Mouse (Mus musculus) limb, embryonic 14.5 days (tissue): ENCODE measurements around the gene Nrap. TPM values are rescaled to one million over a fixed set of nuclear protein-coding genes. Genes with fewer than 3 reads are reported as not detected.

Experiments used
- ATAC-seq: fragments of 200-750 bp; cut with Nextera tagmentation; 2 replicates; pipeline ENCODE4 v1.8.0; 2017; ENCODE audit warnings: low read depth, moderate number of reproducible peaks, moderate TSS enrichment; ENCODE audit not compliant: low FRiP score
- DNase-seq: peaks from one replicate; pipeline ENCODE4 v3.0.0-alpha.2; 2015; ENCODE audit warnings: low spot score
- H3K27ac ChIP-seq: fragments of 300-500 bp; sonication (generic); replicated peaks from 2 replicates; pipeline ENCODE4 v1.5.1; 2014; ENCODE audit warnings: low read depth, mild to moderate bottlenecking, low read length, moderate library complexity, mixed read lengths
- H3K27me3 ChIP-seq: fragments of 300-500 bp; sonication (generic); 2 replicates; pipeline ENCODE4 v1.6.1; 2014; ENCODE audit warnings: low read length, mixed read lengths; ENCODE audit not compliant: control insufficient read depth, insufficient read depth
- H3K36me3 ChIP-seq: fragments of 300-500 bp; sonication (generic); 2 replicates; pipeline ENCODE4 v1.6.1; 2014; ENCODE audit warnings: mild to moderate bottlenecking, low read length, moderate library complexity, mixed read lengths; ENCODE audit not compliant: control insufficient read depth, insufficient read depth
- H3K4me1 ChIP-seq: fragments of 300-500 bp; sonication (generic); 2 replicates; pipeline ENCODE4 v1.6.1; 2014; ENCODE audit warnings: antibody characterized with exemption, low read length, mixed read lengths; ENCODE audit not compliant: control insufficient read depth, insufficient read depth
- H3K4me2 ChIP-seq: fragments of 300-500 bp; sonication (generic); replicated peaks from 2 replicates; pipeline ENCODE4 v1.6.1; 2014; ENCODE audit warnings: low read depth, mild to moderate bottlenecking, low read length, moderate library complexity; ENCODE audit not compliant: severe bottlenecking
- H3K4me3 ChIP-seq: fragments of 300-500 bp; sonication (generic); replicated peaks from 2 replicates; pipeline ENCODE4 v1.5.1; 2014; ENCODE audit warnings: low read length
- H3K9ac ChIP-seq: fragments of 300-500 bp; sonication (generic); 2 replicates; pipeline ENCODE4 v1.6.1; 2014; ENCODE audit warnings: mild to moderate bottlenecking, low read depth, low read length, moderate library complexity; ENCODE audit not compliant: severe bottlenecking
- H3K9me3 ChIP-seq: fragments of 300-500 bp; sonication (generic); 2 replicates; pipeline ENCODE4 v1.6.1; 2016; ENCODE audit warnings: low read length; ENCODE audit not compliant: control insufficient read depth
- POLR2A ChIP-seq: fragments of 200-500 bp; IDR thresholded peaks from 2 replicates; pipeline ENCODE4 v1.8.0; 2012; ENCODE audit warnings: inconsistent platforms, mild to moderate bottlenecking, moderate library complexity, borderline replicate concordance; ENCODE audit not compliant: insufficient read depth, insufficient read length; ENCODE audit errors: extremely low read depth
- WGBS: fragments of 180-500 bp; shearing (Covaris S2); extraction: QIAGEN DNeasy Blood & Tissue Kit; methylation state at CpG from one replicate; pipeline ENCODE4 v1.1.7; 2014; 5-methylcytosine and 5-hydroxymethylcytosine counted together
- polyA plus RNA-seq, 2 experiments: library from polyadenylated mRNA; depleted of rRNA in 1 of 2; stranded (reverse) in 1 of 2; unstranded in 1 of 2; fragments of >200 nt; fragmentation: Nextera tagmentation in 1 of 2; extraction: Ambion mirVana in 1 of 2; gene quantifications; 2 replicates each; pipeline versions ENCODE4 v1.2.1 to v1.2.3; 2012 to 2014

Nrap gene
- polyA plus RNA-seq, 2 experiments, result 2.1 to 2.8 TPM

GRCm38 (mm10) chr19:56391307-56392046, 1.6 kb upstream of the Nrap start:
- Histone ChIP-seq H3K4me3 (no peak overlapping the region), H3K4me1 (no peaks in the 10 kb centered on the region), H3K9me3 (no peaks in the 10 kb centered on the region), H3K9ac (no peak overlapping the region), H3K27me3 (0 out of 2 replicates have a peak, but pooled peaks cover 4% of the 10 kb centered on the region), H3K27ac (no peak overlapping the region), H3K4me2 (no peak overlapping the region), H3K36me3 (no peaks in the 10 kb centered on the region)
- 79% methylated on average over 6 of the region's 6 CpGs for WGBS
- ATAC-seq (no peak), DNase-seq (no peak)
- no peak for TF ChIP-seq POLR2A

- H3K4me3 ChIP-seq, result no peak overlapping the region
- no peaks in the 10 kb centered on the region for H3K27me3 ChIP-seq
- H3K9me3 ChIP-seq, result no peaks in the 10 kb centered on the region
- ATAC-seq (no peak), DNase-seq (no peak)
- H3K36me3 ChIP-seq, result no peaks in the 10 kb centered on the region
- no peak overlapping the region for H3K9ac ChIP-seq
- H3K4me1 ChIP-seq, result no peaks in the 10 kb centered on the region
- TF ChIP-seq POLR2A, result no peak
- 93% methylated on average over 11 of the region's 11 CpGs for WGBS
- H3K27ac ChIP-seq, result no peak overlapping the region
- H3K4me2 ChIP-seq, result no peak overlapping the region
Measured at GRCm38 (mm10) chr19:56389176-56389575, 661 bp downstream of the Nrap start.

- no peak overlapping the region for H3K4me2 ChIP-seq
- H3K36me3 ChIP-seq, result no peaks in the 10 kb centered on the region
- DNase-seq, result no peak
- H3K4me3 ChIP-seq, result no peak overlapping the region
- no peak for TF ChIP-seq POLR2A
- H3K27me3 ChIP-seq, result no peaks in the 10 kb centered on the region
- WGBS, result 84% methylated on average over 4 of the region's 4 CpGs
- no peak overlapping the region for H3K9ac ChIP-seq
- no peaks in the 10 kb centered on the region for H3K4me1 ChIP-seq
- ATAC-seq, result no peak
- H3K9me3 ChIP-seq, result no peaks in the 10 kb centered on the region
- H3K27ac ChIP-seq, result no peak overlapping the region
Measured at GRCm38 (mm10) chr19:56387726-56388302, 2.0 kb downstream of the Nrap start.

GRCm38 (mm10) chr19:56386095-56386494, 3.7 kb downstream of the Nrap start:
- Histone ChIP-seq H3K9me3 (no peaks in the 10 kb centered on the region), H3K4me1 (no peaks in the 10 kb centered on the region), H3K4me3 (no peak overlapping the region), H3K27me3 (no peaks in the 10 kb centered on the region), H3K9ac (no peak overlapping the region), H3K36me3 (no peaks in the 10 kb centered on the region), H3K27ac (no peak overlapping the region), H3K4me2 (no peak overlapping the region)
- ATAC-seq (no peak), DNase-seq (no peak)
- no peak for TF ChIP-seq POLR2A
- 91% methylated on average over 10 of the region's 10 CpGs for WGBS

GRCm38 (mm10) chr19:56385546-56385945, 4.3 kb downstream of the Nrap start:
- 82% methylated on average over 5 of the region's 5 CpGs for WGBS
- ATAC-seq (no peak), DNase-seq (no peak)
- H3K4me2 ChIP-seq, result no peak overlapping the region
- no peaks in the 10 kb centered on the region for H3K36me3 ChIP-seq
- no peaks in the 10 kb centered on the region for H3K4me1 ChIP-seq
- no peak overlapping the region for H3K4me3 ChIP-seq
- TF ChIP-seq POLR2A, result no peak
- H3K27me3 ChIP-seq, result no peaks in the 10 kb centered on the region
- no peak overlapping the region for H3K9ac ChIP-seq
- no peaks in the 10 kb centered on the region for H3K9me3 ChIP-seq
- H3K27ac ChIP-seq, result no peak overlapping the region

GRCm38 (mm10) chr19:56381407-56381806, 8.4 kb downstream of the Nrap start:
- H3K9ac ChIP-seq, result no peak overlapping the region
- no peaks in the 10 kb centered on the region for H3K9me3 ChIP-seq
- no peak for TF ChIP-seq POLR2A
- H3K36me3 ChIP-seq, result no peaks in the 10 kb centered on the region
- no peak for ATAC-seq
- no peak for DNase-seq
- no peaks in the 10 kb centered on the region for H3K27me3 ChIP-seq
- no peak overlapping the region for H3K4me2 ChIP-seq
- no peak overlapping the region for H3K4me3 ChIP-seq
- no peaks in the 10 kb centered on the region for H3K4me1 ChIP-seq
- no peak overlapping the region for H3K27ac ChIP-seq
- WGBS, result 95% methylated on average over 10 of the region's 10 CpGs
